Mouse (Mus musculus) embryonic facial prominence, embryonic 14.5 days (tissue): ENCODE measurements around the gene Tmem144. TPM values are rescaled to one million over a fixed set of nuclear protein-coding genes. Genes with fewer than 3 reads are reported as not detected.

Source experiments
- ATAC-seq: fragments of 200-750 bp; cut with Nextera tagmentation; 2 replicates; pipeline ENCODE4 v1.8.0; 2017; ENCODE audit warnings: low read depth, moderate number of reproducible peaks, moderate TSS enrichment
- DNase-seq: peaks from one replicate; pipeline ENCODE4 v3.0.0-alpha.2; 2015; ENCODE audit warnings: low spot score
- H3K27ac ChIP-seq: fragments of 300-500 bp; sonication (generic); replicated peaks from 2 replicates; pipeline ENCODE4 v1.5.1; 2014; ENCODE audit warnings: low read depth, mild to moderate bottlenecking, low read length, moderate library complexity
- H3K27me3 ChIP-seq: fragments of 300-500 bp; sonication (generic); replicated peaks from 2 replicates; pipeline ENCODE4 v1.6.1; 2014; ENCODE audit warnings: low read length; ENCODE audit not compliant: control insufficient read depth, insufficient read depth
- H3K36me3 ChIP-seq: fragments of 300-500 bp; sonication (generic); 2 replicates; pipeline ENCODE4 v1.6.1; 2014; ENCODE audit warnings: low read length, mixed read lengths; ENCODE audit not compliant: control insufficient read depth, insufficient read depth
- H3K4me1 ChIP-seq: fragments of 300-500 bp; sonication (generic); 2 replicates; pipeline ENCODE4 v1.6.1; 2014; ENCODE audit warnings: antibody characterized with exemption, low read length; ENCODE audit not compliant: control insufficient read depth, insufficient read depth
- H3K4me2 ChIP-seq: fragments of 300-500 bp; sonication (generic); 2 replicates; pipeline ENCODE4 v1.6.1; 2014; ENCODE audit warnings: low read depth, mild to moderate bottlenecking, low read length, moderate library complexity, mixed read lengths
- H3K4me3 ChIP-seq: fragments of 300-500 bp; sonication (generic); 2 replicates; pipeline ENCODE4 v1.5.1; 2014; ENCODE audit warnings: low read depth, mild to moderate bottlenecking, low read length
- H3K9ac ChIP-seq: fragments of 300-500 bp; sonication (generic); 2 replicates; pipeline ENCODE4 v1.6.1; 2014; ENCODE audit warnings: low read depth, mild to moderate bottlenecking, low read length, moderate library complexity, mixed read lengths
- H3K9me3 ChIP-seq: fragments of 300-500 bp; sonication (generic); 2 replicates; pipeline ENCODE4 v1.6.1; 2016; ENCODE audit warnings: low read length; ENCODE audit not compliant: control insufficient read depth
- WGBS: fragments of 180-500 bp; shearing (Covaris S2); extraction: QIAGEN DNeasy Blood & Tissue Kit; methylation state at CpG from one replicate; pipeline ENCODE4 v1.1.7; 2014; 5-methylcytosine and 5-hydroxymethylcytosine counted together
- polyA plus RNA-seq: library from polyadenylated mRNA; unstranded; fragments of >200 nt; fragmentation: Nextera tagmentation; extraction: Ambion mirVana; gene quantifications from 2 replicates; pipeline ENCODE4 v1.2.1, GENCODE M21; 2014

Tmem144 gene
- polyA plus RNA-seq, 1 experiment from 2014 or later, result 3.3 TPM

DNA sequence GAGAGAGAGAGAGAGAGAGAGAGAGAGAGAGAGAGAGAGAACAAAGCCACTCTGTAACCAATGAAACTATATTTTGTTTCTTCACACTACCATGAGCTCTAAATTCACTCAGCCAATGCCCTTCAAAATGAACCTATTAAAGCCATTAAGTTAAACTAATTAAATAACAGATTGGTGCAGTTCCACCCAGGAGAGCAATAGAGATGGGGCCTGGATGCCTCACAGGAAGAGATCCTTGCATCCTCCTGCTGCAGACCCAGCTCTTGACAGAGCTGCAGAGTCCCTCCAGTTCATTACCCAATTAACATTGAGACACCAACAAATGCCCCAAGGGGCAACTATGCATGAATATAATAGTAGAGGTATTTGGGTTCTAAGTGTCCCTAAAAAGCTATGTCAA, 23.3 kb downstream of the Tmem144 start:
- Histone ChIP-seq H3K9me3 (no peaks in the 10 kb centered on the region), H3K36me3 (no peaks in the 10 kb centered on the region), H3K4me1 (no peaks in the 10 kb centered on the region), H3K4me3 (no peak overlapping the region), H3K4me2 (no peak overlapping the region), H3K9ac (no peak overlapping the region), H3K27me3 (no peaks in the 10 kb centered on the region), H3K27ac (no peak overlapping the region)
- ATAC-seq (no peak), DNase-seq (no peak)

DNA sequence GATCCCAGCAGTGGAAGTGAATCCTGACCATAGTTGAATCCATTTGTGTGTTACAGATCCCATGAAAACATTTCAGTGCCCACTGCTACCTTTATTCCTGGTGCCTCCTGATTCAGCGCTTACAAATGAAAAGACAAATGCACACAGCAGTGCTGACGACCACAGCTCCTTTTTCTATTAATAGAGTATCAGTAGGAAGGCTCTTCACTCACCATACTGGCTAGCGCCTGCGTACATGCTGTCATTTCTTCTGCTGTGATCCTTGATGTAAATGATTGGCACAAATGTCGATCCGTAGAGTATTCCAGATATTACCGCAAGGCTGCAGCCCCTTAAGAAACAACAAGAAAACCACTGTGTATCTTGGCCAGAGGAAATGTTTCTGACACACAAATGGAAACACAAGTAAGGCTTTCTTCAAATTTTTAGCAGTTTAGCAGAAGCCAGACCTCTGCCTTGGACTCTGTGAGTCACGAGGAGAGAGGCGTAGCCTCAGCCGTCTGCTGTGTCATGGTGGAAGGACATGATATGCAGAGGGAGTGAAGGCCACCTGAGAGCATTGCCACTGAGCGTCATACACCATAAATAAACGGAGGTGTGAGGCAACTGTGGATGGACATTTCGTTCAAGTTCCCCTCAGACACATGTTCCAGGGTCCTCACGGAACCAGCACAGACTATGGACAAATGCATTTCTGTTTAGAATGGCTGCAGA, 27.3 kb downstream of the Tmem144 start:
- Histone ChIP-seq H3K9ac (no peak overlapping the region), H3K36me3 (no peaks in the 10 kb centered on the region), H3K4me1 (no peaks in the 10 kb centered on the region), H3K4me2 (no peak overlapping the region), H3K4me3 (no peak overlapping the region), H3K27ac (no peak overlapping the region), H3K27me3 (no peaks in the 10 kb centered on the region), H3K9me3 (no peaks in the 10 kb centered on the region)
- no peak for DNase-seq
- no peak for ATAC-seq
- WGBS, result 87% methylated on average over 14 of the region's 14 CpGs

DNA sequence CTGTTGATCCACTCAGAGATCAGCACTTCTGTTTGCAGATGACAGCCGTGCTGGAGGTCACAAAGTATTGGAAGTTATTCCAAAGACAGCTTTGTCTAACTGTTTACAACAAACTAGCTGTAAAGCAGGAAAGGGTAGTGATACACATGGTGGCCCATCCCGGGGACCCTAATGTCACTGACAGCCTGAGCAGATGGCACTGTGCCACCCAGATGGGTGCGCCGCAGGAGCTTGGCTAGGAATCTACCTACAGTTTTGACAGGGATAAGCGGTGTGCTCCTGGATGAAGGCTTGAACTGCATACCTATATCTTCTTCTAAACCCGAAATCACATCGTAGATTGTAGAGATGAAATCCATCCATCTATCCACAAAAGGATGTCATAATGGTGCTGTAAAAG, 29.4 kb downstream of the Tmem144 start:
- DNase-seq, result no peak
- no peak for ATAC-seq
- H3K9me3 ChIP-seq, result no peaks in the 10 kb centered on the region

DNA sequence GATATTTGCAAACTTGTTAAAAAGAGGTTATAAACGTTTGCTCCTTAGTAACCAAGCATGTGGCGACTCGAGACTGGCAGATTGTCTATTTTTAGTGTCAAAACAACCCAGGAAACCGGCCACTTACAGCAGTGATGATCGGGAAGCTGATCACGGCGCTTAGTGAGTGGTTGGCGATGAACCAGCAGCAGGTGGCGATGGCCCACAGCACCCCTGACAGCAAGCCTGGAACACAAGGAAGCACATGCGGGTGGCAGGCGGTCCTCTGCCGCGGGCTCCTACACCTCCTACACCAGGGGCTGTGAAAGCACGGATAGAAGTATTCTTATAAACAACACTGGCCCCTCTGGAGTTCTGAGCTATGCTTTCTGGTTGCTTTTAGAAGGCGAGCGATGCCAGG, 31.4 kb downstream of the Tmem144 start:
- H3K27me3 ChIP-seq, result no peaks in the 10 kb centered on the region
- no peaks in the 10 kb centered on the region for H3K36me3 ChIP-seq
- H3K4me1 ChIP-seq, result no peaks in the 10 kb centered on the region
- H3K9ac ChIP-seq, result no peak overlapping the region
- H3K4me2 ChIP-seq, result no peak overlapping the region
- H3K9me3 ChIP-seq, result no peaks in the 10 kb centered on the region
- DNase-seq (no peak), ATAC-seq (no peak)
- no peak overlapping the region for H3K4me3 ChIP-seq
- WGBS, result 90% methylated on average over 16 of the region's 16 CpGs
- no peak overlapping the region for H3K27ac ChIP-seq

More for the DNA sequence above, 29.4 kb downstream of the Tmem144 start:
- 89% methylated on average over 7 of the region's 7 CpGs for WGBS
- no peak overlapping the region for H3K27ac ChIP-seq
- H3K9ac ChIP-seq, result no peak overlapping the region
- no peaks in the 10 kb centered on the region for H3K4me1 ChIP-seq
- no peaks in the 10 kb centered on the region for H3K36me3 ChIP-seq
- H3K4me3 ChIP-seq, result no peak overlapping the region
- no peak overlapping the region for H3K4me2 ChIP-seq
- no peaks in the 10 kb centered on the region for H3K27me3 ChIP-seq

DNA sequence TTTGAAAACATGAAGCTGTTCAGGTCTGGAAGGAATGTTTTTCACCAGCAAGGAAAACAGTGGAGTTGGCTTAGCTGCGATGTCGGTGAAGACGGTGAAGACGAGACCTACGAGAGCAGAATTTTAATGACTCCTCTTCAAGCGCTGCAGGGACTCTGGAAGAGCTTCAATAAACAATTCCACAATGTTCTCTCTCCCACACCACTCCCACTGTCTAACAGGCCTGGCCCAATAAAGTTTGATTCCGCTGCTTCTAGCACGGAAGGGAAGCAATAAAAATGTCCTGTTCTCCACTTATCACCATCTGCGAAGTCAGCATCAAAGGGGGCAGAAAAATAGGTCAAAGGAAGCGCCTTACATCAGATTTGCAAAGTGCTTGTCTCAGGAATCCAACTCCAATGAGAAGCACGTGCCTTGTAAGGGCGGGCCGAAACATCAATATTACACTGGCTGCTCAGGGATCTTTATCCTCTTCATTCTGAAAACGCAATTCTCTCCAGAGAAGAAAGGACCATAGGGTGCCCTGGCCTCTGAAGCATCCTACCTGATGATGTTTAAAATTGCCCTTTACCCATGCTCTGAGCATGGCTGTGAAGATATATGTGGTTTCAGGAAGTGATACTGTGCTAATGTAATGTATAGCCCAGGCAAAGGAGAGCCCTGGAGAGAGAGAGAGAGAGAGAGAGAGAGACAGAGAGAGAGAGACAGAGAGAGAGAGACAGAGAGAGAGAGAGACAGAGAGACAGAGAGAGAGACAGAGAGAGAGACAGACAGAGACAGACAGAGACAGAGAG, 34.2 kb downstream of the Tmem144 start:
- no peak overlapping the region for H3K27ac ChIP-seq
- no peaks in the 10 kb centered on the region for H3K27me3 ChIP-seq
- DNase-seq (no peak), ATAC-seq (no peak)
- no peaks in the 10 kb centered on the region for H3K4me1 ChIP-seq
- H3K36me3 ChIP-seq, result no peaks in the 10 kb centered on the region
- no peak overlapping the region for H3K9ac ChIP-seq
- 68% methylated on average over 14 of the region's 14 CpGs for WGBS
- no peak overlapping the region for H3K4me2 ChIP-seq
- no peaks in the 10 kb centered on the region for H3K9me3 ChIP-seq
- no peak overlapping the region for H3K4me3 ChIP-seq

DNA sequence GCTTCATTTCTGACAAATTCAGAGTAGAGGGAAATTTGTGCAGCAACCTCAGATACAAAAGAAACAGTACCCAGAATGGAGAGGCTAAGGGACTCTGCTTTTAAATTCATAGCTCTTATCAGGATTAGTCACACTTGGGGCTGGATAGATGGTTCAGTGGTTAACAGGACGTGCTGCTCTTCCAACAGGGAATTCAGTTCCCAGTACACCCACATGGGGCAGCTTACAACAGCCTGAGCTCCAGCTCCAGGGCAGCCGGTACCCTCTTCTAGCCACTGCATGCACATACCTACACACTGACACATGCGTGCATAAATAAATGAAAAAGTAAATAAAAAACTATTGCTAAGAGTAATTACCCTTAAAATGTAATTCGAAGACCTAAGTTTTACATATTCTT, 36.3 kb downstream of the Tmem144 start:
- H3K9ac ChIP-seq, result no peak overlapping the region
- H3K4me1 ChIP-seq, result no peaks in the 10 kb centered on the region
- no peaks in the 10 kb centered on the region for H3K9me3 ChIP-seq
- no peaks in the 10 kb centered on the region for H3K27me3 ChIP-seq
- H3K4me3 ChIP-seq, result no peak overlapping the region
- no peak overlapping the region for H3K27ac ChIP-seq
- DNase-seq, result no peak
- H3K4me2 ChIP-seq, result no peak overlapping the region
- WGBS, result 76% methylated on average over 4 of the region's 4 CpGs
- no peaks in the 10 kb centered on the region for H3K36me3 ChIP-seq
- no peak for ATAC-seq

DNA sequence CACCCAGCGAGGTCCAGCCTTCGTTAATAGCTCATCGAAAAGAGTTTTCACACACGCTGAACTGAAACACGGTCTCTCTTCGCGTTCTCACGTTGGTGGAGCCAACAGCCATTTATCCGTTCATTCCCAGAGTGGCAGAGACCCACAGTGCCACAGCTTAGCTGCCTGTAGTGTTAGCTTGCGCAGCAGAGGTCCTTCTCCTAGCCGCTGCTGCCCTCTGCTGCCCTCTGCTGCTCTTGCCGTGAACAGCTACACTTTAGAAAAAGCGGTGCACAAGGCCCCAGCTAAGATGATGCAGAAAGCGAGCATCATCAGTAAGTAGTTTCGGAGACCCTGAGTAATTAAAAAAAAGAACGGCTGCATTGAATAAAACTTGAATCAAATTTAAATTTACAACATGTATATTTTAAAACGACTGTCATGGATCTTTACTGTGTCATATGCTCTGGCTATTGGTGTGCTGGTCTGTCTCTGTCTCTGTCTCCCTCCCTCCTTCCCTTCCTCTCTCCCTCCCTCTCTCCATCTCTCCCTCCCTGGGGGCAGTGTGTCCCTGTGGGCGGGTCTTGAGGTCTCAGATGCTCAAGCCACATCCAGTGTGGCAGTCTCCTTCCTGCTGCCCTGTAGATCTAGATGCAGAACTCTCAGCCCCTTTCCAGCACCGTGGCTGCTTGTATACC, 38.6 kb downstream of the Tmem144 start:
- H3K9me3 ChIP-seq, result no peaks in the 10 kb centered on the region
- no peaks in the 10 kb centered on the region for H3K4me1 ChIP-seq
- H3K9ac ChIP-seq, result no peak overlapping the region
- H3K27ac ChIP-seq, result no peak overlapping the region
- no peaks in the 10 kb centered on the region for H3K27me3 ChIP-seq
- peak overlapping the region; percentile 33; the same call in 1 of the 2 replicates for H3K4me2 ChIP-seq
- DNase-seq, result peak; percentile 75
- H3K36me3 ChIP-seq, result no peaks in the 10 kb centered on the region
- H3K4me3 ChIP-seq, result no peak overlapping the region
- WGBS, result 31% methylated on average over 19 of the region's 19 CpGs
- peak; percentile 78 for ATAC-seq

DNA sequence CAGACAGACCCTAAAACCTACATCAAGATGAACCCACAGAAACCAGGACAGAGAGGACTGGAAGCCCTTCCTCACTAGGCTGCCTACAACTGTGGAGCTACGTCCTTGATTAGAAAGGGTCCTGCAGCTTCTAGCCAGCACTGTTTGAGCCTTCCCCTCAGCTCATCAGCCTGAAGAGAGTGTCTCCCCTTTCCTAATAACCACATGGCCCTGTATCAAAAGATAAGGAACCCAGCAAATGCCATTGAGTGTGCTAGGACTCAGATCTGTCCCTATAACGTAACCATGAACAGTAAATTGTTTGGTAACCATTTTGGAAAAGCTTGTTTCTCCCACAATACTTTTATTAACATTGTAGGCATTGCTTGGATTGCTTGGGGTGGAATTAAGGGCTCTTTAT, 40.5 kb downstream of the Tmem144 start:
- H3K4me2 ChIP-seq, result no peak overlapping the region
- ATAC-seq (no peak), DNase-seq (no peak)
- WGBS, result 83% methylated on average over 2 of the region's 2 CpGs
- no peaks in the 10 kb centered on the region for H3K36me3 ChIP-seq
- no peak overlapping the region for H3K27ac ChIP-seq
- H3K4me3 ChIP-seq, result no peak overlapping the region
- H3K9ac ChIP-seq, result no peak overlapping the region
- H3K27me3 ChIP-seq, result no peaks in the 10 kb centered on the region
- H3K9me3 ChIP-seq, result no peaks in the 10 kb centered on the region
- H3K4me1 ChIP-seq, result no peaks in the 10 kb centered on the region
